Mouse (Mus musculus) small intestine, adult 2 months (tissue): ENCODE data around the gene Nfe2l2. TPM values are rescaled to one million over a fixed set of nuclear protein-coding genes. Genes with fewer than 3 reads are reported as not detected.

Experiments used
- H3K27ac ChIP-seq: fragments of 200-500 bp; 2 replicates; pipeline ENCODE4 v1.5.1; 2012; ENCODE audit warnings: low read depth, low read length, control low read depth, inconsistent platforms; ENCODE audit not compliant: insufficient read depth
- H3K27me3 ChIP-seq: fragments of 200-500 bp; 2 replicates; pipeline ENCODE4 v1.6.1; 2012; ENCODE audit warnings: mild to moderate bottlenecking, moderate library complexity, low read length, inconsistent platforms; ENCODE audit not compliant: control insufficient read depth, insufficient read depth
- H3K36me3 ChIP-seq: fragments of 200-500 bp; 2 replicates; pipeline ENCODE4 v1.6.1; 2012; ENCODE audit warnings: mild to moderate bottlenecking, low read length, control low read depth, inconsistent platforms; ENCODE audit not compliant: control insufficient read depth, insufficient read depth
- H3K4me1 ChIP-seq: fragments of 200-500 bp; 2 replicates; pipeline ENCODE4 v1.6.1; 2012; ENCODE audit warnings: low read length, inconsistent platforms, mixed read lengths; ENCODE audit not compliant: control insufficient read depth, insufficient read depth, insufficient read length
- H3K4me3 ChIP-seq: fragments of 200-500 bp; 2 replicates; pipeline ENCODE4 v1.5.1; 2012; ENCODE audit warnings: low read depth, mild to moderate bottlenecking, control low read depth, inconsistent platforms, low read length, moderate library complexity
- CTCF ChIP-seq: fragments of 200-500 bp; IDR thresholded peaks from 2 replicates; pipeline ENCODE4 v1.5.1; 2012; ENCODE audit warnings: low read depth, mild to moderate bottlenecking, control low read depth, inconsistent platforms, low read length, moderate library complexity, mixed read lengths; ENCODE audit not compliant: insufficient replicate concordance, insufficient read length; ENCODE audit errors: extremely low read depth
- POLR2A ChIP-seq: fragments of 200-500 bp; IDR thresholded peaks from 2 replicates; pipeline ENCODE4 v1.6.1; 2012; ENCODE audit warnings: low read depth, mild to moderate bottlenecking, control low read depth, inconsistent platforms, low read length, moderate library complexity
- WGBS: fragments of 180-500 bp; shearing (Covaris S2); methylation state at CpG from one replicate; pipeline ENCODE4 v1.1.7; 2018; 5-methylcytosine and 5-hydroxymethylcytosine counted together
- polyA plus RNA-seq: library from polyadenylated mRNA; depleted of rRNA; stranded (reverse); fragments of >200 nt; gene quantifications from 2 replicates; pipeline ENCODE4 v1.2.3, GENCODE M21; 2012

The Nfe2l2 gene
- polyA plus RNA-seq, 1 experiment = 62.5 TPM

- no peak for TF ChIP-seq CTCF
- TF ChIP-seq POLR2A = no peak
- no peaks in the 10 kb centered on the region for H3K4me1 ChIP-seq
- no peak overlapping the region for H3K27ac ChIP-seq
- no peaks in the 10 kb centered on the region for H3K27me3 ChIP-seq
- 76% methylated on average over 6 of the region's 6 CpGs for WGBS
- no peak overlapping the region for H3K4me3 ChIP-seq
- peaks cover 17% of the 10 kb centered on the region for H3K36me3 ChIP-seq
Measured at GRCm38 (mm10) chr2:75670446-75671336, 33.8 kb downstream of the Nfe2l2 start.

- Histone ChIP-seq H3K27ac (no peak overlapping the region), H3K36me3 (peaks cover 16% of the 10 kb centered on the region), H3K27me3 (no peaks in the 10 kb centered on the region), H3K4me1 (no peaks in the 10 kb centered on the region), H3K4me3 (no peak overlapping the region)
- no peak for TF ChIP-seq POLR2A
- no peak for TF ChIP-seq CTCF
- WGBS = 33% methylated on average over 14 of the region's 14 CpGs
Measured at GRCm38 (mm10) chr2:75669491-75670445, 34.7 kb downstream of the Nfe2l2 start.

- TF ChIP-seq CTCF (no peak), POLR2A (no peak)
- Histone ChIP-seq H3K4me1 (peaks cover 6% of the 10 kb centered on the region; the same call in 1 of the 2 replicates), H3K27ac (no peak overlapping the region), H3K4me3 (no peak overlapping the region), H3K36me3 (peaks cover 27% of the 10 kb centered on the region), H3K27me3 (no peaks in the 10 kb centered on the region)
- 16% methylated on average over 2 of the region's 2 CpGs for WGBS
Measured at GRCm38 (mm10) chr2:75661106-75661505, 43.3 kb downstream of the Nfe2l2 start.

- WGBS = 1% methylated on average over 15 of the region's 15 CpGs
Measured at GRCm38 (mm10) chr2:75660255-75660948, 44.0 kb downstream of the Nfe2l2 start.

GRCm38 (mm10) chr2:75659629-75659960 lies 44.8 kb downstream of the Nfe2l2 start:
- Histone ChIP-seq H3K36me3 (peaks cover 21% of the 10 kb centered on the region), H3K4me3 (peak overlapping the region; percentile 82), H3K27ac (peak overlapping the region; percentile 83), H3K4me1 (peaks cover 6% of the 10 kb centered on the region; the same call in 1 of the 2 replicates), H3K27me3 (no peaks in the 10 kb centered on the region)
- TF ChIP-seq POLR2A (no peak; the same call in none of the 2 replicates), CTCF (no peak)
- WGBS = under 1% methylated on average over 46 of the region's 47 CpGs

More at GRCm38 (mm10) chr2:75660255-75660948, 44.0 kb downstream of the Nfe2l2 start:
- Histone ChIP-seq H3K36me3 (peaks cover 26% of the 10 kb centered on the region), H3K27ac (peak overlapping the region; percentile 83; the same call in 1 of the 2 replicates), H3K27me3 (no peaks in the 10 kb centered on the region), H3K4me3 (peak overlapping the region; percentile 43; the same call in 1 of the 2 replicates), H3K4me1 (peaks cover 6% of the 10 kb centered on the region; the same call in 1 of the 2 replicates)
- TF ChIP-seq CTCF (no peak), POLR2A (no peak)
